Comparison of ENCODE assay signal across 8 mouse cellular contexts in the genomic region with DNA sequence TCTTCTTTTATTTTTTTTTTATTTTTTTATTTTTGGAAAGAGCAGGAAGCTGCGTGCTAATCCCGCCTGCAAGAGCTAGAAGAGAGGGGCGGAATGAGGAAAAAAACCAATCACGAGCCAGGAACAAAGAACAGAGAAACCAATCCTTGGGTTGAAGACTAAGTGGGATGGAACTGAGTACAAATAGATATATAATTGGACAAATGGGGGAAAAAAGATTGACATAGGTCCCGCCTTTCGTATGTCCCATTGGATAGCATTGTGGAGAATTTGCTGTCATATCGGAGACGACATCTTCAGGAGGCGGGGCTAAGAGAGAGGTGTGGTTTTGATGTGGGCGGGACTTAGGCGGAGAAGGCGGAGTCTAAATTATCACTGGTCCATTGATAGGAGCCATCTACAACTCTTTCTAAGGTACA. TPM values are rescaled to one million over a fixed set of nuclear protein-coding genes. Genes with fewer than 3 reads are reported as not detected.
A peak's percentile ranks its signal among the peaks of the same experiment; 100 is the strongest.
DNase-seq lines count a peak whose midpoint lies in the region; ATAC-seq and TF ChIP-seq lines count a peak whose summit lies in the region.

No protein-coding gene starts in this region.

- no peak for TF ChIP-seq POLR2A in bone marrow, adult 2 months (IDR thresholded peaks at IDR 0.05; ENCODE audit: borderline replicate concordance, control insufficient read depth, low read depth, low read length)
- TF ChIP-seq POLR2A in limb, embryonic 14.5 days (IDR thresholded peaks at IDR 0.05; ENCODE audit: borderline replicate concordance, extremely low read depth, insufficient read depth, insufficient read length), result no peak

- H3K4me2 ChIP-seq in embryonic facial prominence, embryonic 15.5 days (replicated peaks), result peak overlapping the region; percentile 40
- peak overlapping the region; percentile 26 for H3K4me2 ChIP-seq in limb, embryonic 14.5 days (replicated peaks; ENCODE audit: low read depth, low read length, severe bottlenecking)
- H3K4me2 ChIP-seq in midbrain, postnatal 0 days (ENCODE audit: low read depth, low read length, poor library complexity, severe bottlenecking), result peak overlapping the region; percentile 7; the same call in 1 of the 2 replicates

- no peaks in the 10 kb centered on the region for H3K9me3 ChIP-seq in embryonic facial prominence, embryonic 15.5 days (replicated peaks)
- no peaks in the 10 kb centered on the region for H3K9me3 ChIP-seq in limb, embryonic 14.5 days (ENCODE audit: control insufficient read depth, low read length)
- H3K9me3 ChIP-seq in midbrain, postnatal 0 days (ENCODE audit: low read length), result no peaks in the 10 kb centered on the region

- peak overlapping the region; percentile 78 for H3K4me3 ChIP-seq in bone marrow, adult 2 months (replicated peaks; ENCODE audit: control insufficient read depth, low read depth, low read length)
- H3K4me3 ChIP-seq in embryonic facial prominence, embryonic 15.5 days (replicated peaks), result peak overlapping the region; percentile 82
- H3K4me3 ChIP-seq in limb, embryonic 14.5 days (replicated peaks; ENCODE audit: low read length), result peak overlapping the region; percentile 81
- peak overlapping the region; percentile 64 for H3K4me3 ChIP-seq in midbrain, postnatal 0 days (ENCODE audit: low read depth, low read length)

- TF ChIP-seq CTCF in bone marrow, adult 2 months (IDR thresholded peaks at IDR 0.05; ENCODE audit: control insufficient read depth, insufficient read depth, low read length), result no peak
- no peak for TF ChIP-seq CTCF in midbrain, postnatal 0 days (IDR thresholded peaks at IDR 0.05)

- H3K9ac ChIP-seq in embryonic facial prominence, embryonic 15.5 days, result no peak overlapping the region
- no peak overlapping the region for H3K9ac ChIP-seq in limb, embryonic 14.5 days (ENCODE audit: low read depth, low read length, severe bottlenecking)
- no peak overlapping the region for H3K9ac ChIP-seq in midbrain, postnatal 0 days (replicated peaks; ENCODE audit: low read length, poor library complexity, severe bottlenecking)

- no peaks in the 10 kb centered on the region for H3K4me1 ChIP-seq in bone marrow, adult 2 months (ENCODE audit: control insufficient read depth, insufficient read depth, low read length)
- peaks cover 22% of the 10 kb centered on the region for H3K4me1 ChIP-seq in embryonic facial prominence, embryonic 15.5 days
- H3K4me1 ChIP-seq in limb, embryonic 14.5 days (ENCODE audit: control insufficient read depth, insufficient read depth, low read length), result peaks cover 21% of the 10 kb centered on the region
- peaks cover 11% of the 10 kb centered on the region for H3K4me1 ChIP-seq in midbrain, postnatal 0 days (ENCODE audit: insufficient read depth, low read length)

- H3K27ac ChIP-seq in bone marrow, adult 2 months (ENCODE audit: control insufficient read depth, insufficient read depth, low read depth, low read length, poor library complexity), result no peak overlapping the region
- peak overlapping the region; percentile 75 for H3K27ac ChIP-seq in embryonic facial prominence, embryonic 15.5 days (replicated peaks)
- H3K27ac ChIP-seq in limb, embryonic 14.5 days (replicated peaks; ENCODE audit: low read depth, low read length), result peak overlapping the region; percentile 44; the same call in 1 of the 2 replicates
- H3K27ac ChIP-seq in midbrain, postnatal 0 days (ENCODE audit: low read depth, low read length), result peak overlapping the region; percentile 84

- 0% methylated on average over 12 of the region's 12 CpGs for WGBS in bone marrow, adult 2 months
- under 1% methylated on average over 12 of the region's 12 CpGs for WGBS in embryonic facial prominence, embryonic 15.5 days
- under 1% methylated on average over 12 of the region's 12 CpGs for WGBS in limb, embryonic 14.5 days
- WGBS in midbrain, postnatal 0 days, result 0% methylated on average over 12 of the region's 12 CpGs

- H3K36me3 ChIP-seq in embryonic facial prominence, embryonic 15.5 days, result no peaks in the 10 kb centered on the region
- H3K36me3 ChIP-seq in limb, embryonic 14.5 days (ENCODE audit: control insufficient read depth, insufficient read depth, low read length), result no peaks in the 10 kb centered on the region
- H3K36me3 ChIP-seq in midbrain, postnatal 0 days (ENCODE audit: insufficient read depth, low read length), result no peaks in the 10 kb centered on the region

- peak; percentile 91 for ATAC-seq in embryonic facial prominence, embryonic 15.5 days (ENCODE audit: insufficient number of reproducible peaks, low FRiP score, low TSS enrichment, low read depth)
- peak; percentile 90 for ATAC-seq in limb, embryonic 14.5 days (ENCODE audit: low FRiP score, low read depth)
- ATAC-seq in midbrain, postnatal 0 days (ENCODE audit: low FRiP score), result peak; percentile 93

- DNase-seq in 3T3-L1 (ENCODE audit: low read depth, low spot score), result peak; percentile 98
- peak; percentile 92 for DNase-seq in heart, adult 8-10 months (ENCODE audit: low spot score)
- peak; percentile 98 for DNase-seq in kidney, adult 9 months
- peak; percentile 93 for DNase-seq in limb, embryonic 14.5 days (ENCODE audit: low spot score)
- DNase-seq in midbrain, postnatal 0 days (ENCODE audit: low spot score), result peak; percentile 98
- DNase-seq in spleen, postnatal 14 days (ENCODE audit: low spot score in 2 of 2), result peak; percentile 76 to 84

- H3K27me3 ChIP-seq in embryonic facial prominence, embryonic 15.5 days, result no peaks in the 10 kb centered on the region
- no peaks in the 10 kb centered on the region for H3K27me3 ChIP-seq in limb, embryonic 14.5 days (ENCODE audit: control insufficient read depth, insufficient read depth, low read length)
- H3K27me3 ChIP-seq in midbrain, postnatal 0 days (ENCODE audit: insufficient read depth, low read length), result no peaks in the 10 kb centered on the region

RNA-seq across cellular contexts. Expression of a gene that starts 0.6 kb away (rescaled TPM):
- 18.1 and 44.6 TPM in 2 replicates for polyA plus RNA-seq in bone marrow, adult 2 months (2011; ENCODE audit: insufficient read depth, insufficient read length, low replicate concordance, missing spikeins)
- polyA plus RNA-seq in embryonic facial prominence, embryonic 15.5 days (2015; fragmentation: Nextera tagmentation; extraction: Ambion mirVana), result 10.8 and 12.3 TPM in 2 replicates
- 10 to 100 TPM; 11.7 to 15.2 (median 12.4) TPM for total RNA-seq in heart, adult 8-10 months (2022)
- 15.8 and 18.0 TPM in 2 replicates for polyA plus RNA-seq in limb, embryonic 14.5 days (2012; rRNA removed)
- polyA plus RNA-seq in limb, embryonic 14.5 days (2014; fragmentation: Nextera tagmentation; extraction: Ambion mirVana), result 10.1 and 11.9 TPM in 2 replicates
- total RNA-seq in midbrain, postnatal 0 days (2014; rRNA removed), result 39.7 and 44.4 TPM in 2 replicates
- 21.9 and 25.0 TPM in 2 replicates for polyA plus RNA-seq in midbrain, postnatal 0 days (2015; fragmentation: Nextera tagmentation; extraction: Ambion mirVana)

RNA-seq across cellular contexts. Expression of a gene that starts 53.8 kb away (rescaled TPM):
- 11.2 and 11.7 TPM in 2 replicates for polyA plus RNA-seq in bone marrow, adult 2 months (2011; ENCODE audit: insufficient read depth, insufficient read length, low replicate concordance, missing spikeins)
- polyA plus RNA-seq in embryonic facial prominence, embryonic 15.5 days (2015; fragmentation: Nextera tagmentation; extraction: Ambion mirVana), result 39.8 and 41.9 TPM in 2 replicates
- total RNA-seq in heart, adult 8-10 months (2022), result 10 to 100 TPM; 18.2 to 20.6 (median 18.8) TPM
- 48.4 and 51.6 TPM in 2 replicates for polyA plus RNA-seq in limb, embryonic 14.5 days (2012; rRNA removed)
- polyA plus RNA-seq in limb, embryonic 14.5 days (2014; fragmentation: Nextera tagmentation; extraction: Ambion mirVana), result 40.4 and 50.7 TPM in 2 replicates
- total RNA-seq in midbrain, postnatal 0 days (2014; rRNA removed), result 27.0 and 31.6 TPM in 2 replicates
- 28.9 and 34.4 TPM in 2 replicates for polyA plus RNA-seq in midbrain, postnatal 0 days (2015; fragmentation: Nextera tagmentation; extraction: Ambion mirVana)
